Mouse (Mus musculus) naive thymus-derived CD4-positive, alpha-beta T cell, adult 2 months (primary cell): ENCODE results near the gene Nasp.

ENCODE experiments used
- DNase-seq: peaks from one replicate; pipeline ENCODE4 v3.0.0-alpha.2; 2011; ENCODE audit warnings: low read depth

The Nasp gene

DNA sequence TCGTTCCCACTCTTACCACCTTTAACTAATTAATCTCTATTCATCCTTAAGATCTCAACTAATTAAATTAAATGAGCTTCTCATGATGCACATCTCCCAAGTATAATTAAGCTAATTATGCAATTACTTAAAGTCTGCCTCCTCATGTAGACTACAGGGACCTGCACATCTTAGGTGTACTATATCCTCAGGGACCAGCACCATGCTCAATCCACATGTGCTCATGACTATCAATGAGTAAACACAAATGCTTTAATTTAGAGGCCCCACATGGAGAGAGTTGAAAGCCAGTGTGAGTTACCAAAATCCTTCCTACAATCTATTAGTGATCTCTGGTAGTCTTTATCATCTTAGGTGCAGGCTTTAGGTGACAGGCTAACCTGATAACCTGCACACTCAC, 7.5 kb upstream of the Nasp start:
- no peak for DNase-seq

DNA sequence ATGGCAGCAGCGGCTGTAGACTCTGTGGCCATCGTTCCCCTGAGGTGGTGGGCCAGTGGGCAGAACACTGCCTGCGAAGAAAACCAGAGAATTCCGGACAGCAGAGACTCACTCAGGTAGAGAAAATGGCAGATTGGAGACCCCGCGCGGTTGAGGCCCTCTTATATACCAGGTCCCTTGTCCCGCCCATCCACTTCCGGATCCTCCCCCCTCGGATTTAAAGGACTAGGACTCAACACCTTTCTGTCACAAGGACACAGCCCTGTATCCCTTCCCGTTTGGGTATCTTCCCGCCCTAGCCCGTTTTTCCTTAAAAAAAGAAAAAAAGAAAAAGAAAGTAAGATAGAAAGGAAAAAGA, 403 bp downstream of the Nasp start:
- peak; percentile 96 for DNase-seq

- DNase-seq = peak; percentile 93
These were observed 933 bp downstream of the Nasp start for GRCm38 (mm10) chr4:116626658-116627358.

GRCm38 (mm10) chr4:116624831-116625230, 2.9 kb downstream of the Nasp start:
- no peak for DNase-seq

DNA sequence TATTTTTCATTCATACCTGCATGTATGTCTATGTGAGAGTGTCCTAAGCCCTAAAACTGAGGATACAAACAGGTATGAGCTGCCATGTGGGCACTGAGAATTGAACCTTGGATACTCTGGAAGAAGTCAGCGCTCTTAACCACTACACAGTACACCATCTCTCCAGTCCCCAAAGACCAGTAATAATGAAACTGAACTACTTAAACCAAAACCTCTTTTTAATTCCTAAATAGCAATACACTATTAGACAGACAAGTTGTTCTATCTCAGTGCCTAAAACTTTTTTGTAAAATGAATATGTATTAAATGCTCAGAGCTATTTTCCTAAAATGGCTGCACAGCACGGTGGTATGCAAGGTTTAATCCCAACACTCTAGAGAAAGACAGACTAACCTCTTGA, 12.5 kb downstream of the Nasp start:
- DNase-seq = no peak

DNA sequence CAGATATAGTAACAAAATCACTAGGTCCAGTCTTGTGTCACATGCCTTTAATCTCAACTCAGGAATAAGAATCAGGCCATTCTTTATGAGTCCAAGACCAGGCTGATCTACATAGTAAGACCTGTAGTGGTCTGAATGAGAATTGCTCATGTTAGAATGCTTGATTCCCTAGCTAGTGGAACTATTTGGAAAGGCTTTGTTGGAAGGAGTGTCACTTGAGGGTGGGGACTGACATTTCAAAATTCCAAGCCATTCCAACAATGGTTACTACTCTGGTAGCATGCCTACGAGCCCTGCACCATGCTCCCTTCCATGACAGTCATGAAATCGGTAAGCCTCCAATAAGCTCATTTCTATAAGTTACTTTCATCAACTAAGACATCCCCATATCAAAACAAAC, 15.1 kb downstream of the Nasp start:
- DNase-seq = no peak

GRCm38 (mm10) chr4:116596978-116597881, 30.5 kb downstream of the Nasp start:
- peak; percentile 80 for DNase-seq

- DNase-seq = no peak
These were observed 31.4 kb downstream of the Nasp start, which contains the start of gene Ccdc17 for GRCm38 (mm10) chr4:116596379-116596778. Gene Ccdc17, plus strand, starts transcription at chr4:116596654.

DNA sequence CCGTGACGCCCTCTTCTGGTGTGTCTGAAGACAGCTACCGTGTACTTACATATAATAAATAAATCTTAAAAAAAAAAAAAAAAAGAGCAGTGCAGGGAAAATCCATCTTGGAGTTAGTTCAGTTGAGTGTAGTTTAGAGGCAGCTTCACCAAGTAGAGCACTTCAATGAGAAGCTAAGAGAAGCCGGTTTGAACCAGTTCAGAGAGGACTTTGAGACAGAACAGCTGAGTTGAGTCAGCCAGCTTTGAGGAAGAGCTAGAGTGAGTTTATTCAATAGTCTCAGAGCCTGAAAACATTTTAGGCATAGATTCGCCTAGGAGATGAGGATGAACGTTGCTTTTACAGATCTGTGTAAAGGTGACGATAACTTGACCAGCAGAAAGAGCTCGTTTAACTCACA, 31.9 kb downstream of the Nasp start:
- no peak for DNase-seq

- peak; percentile 42 for DNase-seq
These were observed 69.4 kb downstream of the Nasp start for GRCm38 (mm10) chr4:116558151-116558882.

DNA sequence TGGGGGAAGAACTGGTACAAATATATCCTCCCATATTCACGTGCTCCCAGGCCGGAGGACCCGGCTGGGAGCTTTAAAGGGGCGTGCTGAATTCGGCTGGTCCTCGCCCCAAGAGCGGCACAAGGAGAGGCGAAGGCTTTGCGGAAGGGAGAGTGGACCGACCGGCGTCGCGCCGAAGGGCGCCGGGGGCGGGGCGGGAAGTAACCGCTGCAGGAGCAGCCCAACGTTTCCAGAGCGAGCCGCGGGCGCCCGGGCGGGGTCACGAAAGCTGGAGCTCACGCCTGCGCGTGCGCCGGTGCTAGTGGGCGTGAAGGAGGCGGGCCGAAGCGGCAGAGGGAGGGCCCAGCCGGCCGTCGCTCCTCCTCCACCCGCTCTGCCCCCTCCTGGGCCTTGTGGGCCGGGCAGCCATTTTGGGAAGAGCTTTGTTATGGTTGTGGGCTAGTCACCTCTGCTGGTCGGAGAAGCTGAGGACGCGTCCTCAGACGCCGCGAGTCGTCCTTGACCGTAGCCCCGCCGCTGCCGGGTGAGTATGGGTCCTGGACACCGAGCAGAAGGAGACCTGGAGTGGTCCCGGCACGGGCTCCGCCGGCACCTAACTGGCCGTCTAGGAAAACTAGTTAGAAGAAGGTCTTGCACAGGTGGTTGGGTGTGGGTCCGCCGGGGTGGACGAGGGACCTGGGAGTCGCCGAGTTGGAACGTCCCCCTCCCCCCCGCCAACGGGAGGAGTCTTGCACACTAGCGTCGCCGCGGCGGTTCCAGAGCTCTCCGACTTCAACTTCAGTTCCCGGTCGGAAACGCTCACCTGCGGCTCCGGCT, 70.2 kb downstream of the Nasp start, which contains the start of gene Gpbp1l1:
TSS of gene Gpbp1l1 (plus strand) at position 353 of the 816 bp plus-strand sequence.
- peak; percentile 99 for DNase-seq

GRCm38 (mm10) chr4:116556561-116557305, 71.0 kb downstream of the Nasp start:
- DNase-seq = peak; percentile 96

GRCm38 (mm10) chr4:116555413-116556300, 72.1 kb downstream of the Nasp start, which contains the start of gene Tmem69:
Gene Tmem69, minus strand, starts transcription at chr4:116555936.
- DNase-seq = peak; percentile 80

DNA sequence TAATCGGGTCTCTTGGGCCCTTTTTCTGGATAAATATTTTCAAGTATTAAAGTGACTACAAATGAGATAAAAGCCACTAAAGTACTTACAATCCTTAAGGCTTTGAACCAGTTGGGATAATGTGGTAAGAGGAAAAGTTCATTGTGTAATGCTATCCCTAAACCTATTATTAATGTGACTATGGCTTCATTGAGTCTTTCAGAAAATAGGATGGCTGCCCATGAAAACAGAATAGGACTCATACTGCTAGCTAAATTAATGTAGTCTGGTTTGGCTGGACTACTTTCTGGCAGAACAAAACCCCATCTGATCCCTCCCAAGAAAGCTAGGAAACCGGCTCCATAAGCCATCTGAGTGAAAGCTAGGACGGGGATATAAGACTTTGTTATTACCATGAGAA, 74.7 kb downstream of the Nasp start:
- DNase-seq = no peak
